Mouse (Mus musculus) brain, embryonic 14.5 days (tissue): ENCODE measurements around the gene Pacrg. TPM values are rescaled to one million over a fixed set of nuclear protein-coding genes. Genes with fewer than 3 reads are reported as not detected.

ENCODE experiments used
- DNase-seq: peaks from one replicate; pipeline ENCODE4 v3.0.0-alpha.2; 2011; ENCODE audit warnings: low read depth
- CTCF ChIP-seq: fragments of 200-500 bp; IDR thresholded peaks from 2 replicates; pipeline ENCODE4 v1.5.1; 2012; ENCODE audit warnings: inconsistent platforms, mild to moderate bottlenecking, moderate library complexity, borderline replicate concordance; ENCODE audit not compliant: insufficient read depth, insufficient read length; ENCODE audit errors: extremely low read depth
- POLR2A ChIP-seq: fragments of 200-500 bp; IDR thresholded peaks from 2 replicates; pipeline ENCODE4 v1.6.1; 2012; ENCODE audit warnings: mild to moderate bottlenecking, inconsistent platforms, borderline replicate concordance; ENCODE audit not compliant: poor library complexity, insufficient read depth, insufficient read length, severe bottlenecking; ENCODE audit errors: extremely low read depth
- polyA plus RNA-seq: library from polyadenylated mRNA; depleted of rRNA; stranded (reverse); fragments of >200 nt; gene quantifications from 2 replicates; pipeline ENCODE4 v1.2.3, GENCODE M21; 2012

Gene Pacrg
- polyA plus RNA-seq, 1 experiment: 9.8 TPM

- TF ChIP-seq POLR2A (no peak), CTCF (no peak)
- DNase-seq: no peak
Measured at GRCm38 (mm10) chr17:10639816-10640215, 200.3 kb downstream of the Pacrg start.

- DNase-seq: no peak
Measured at GRCm38 (mm10) chr17:10635955-10636470, 204.1 kb downstream of the Pacrg start.

GRCm38 (mm10) chr17:10635470-10635869 is 204.6 kb downstream of the Pacrg start:
- TF ChIP-seq POLR2A (no peak), CTCF (no peak)

More at GRCm38 (mm10) chr17:10635955-10636470, 204.1 kb downstream of the Pacrg start:
- TF ChIP-seq CTCF (no peak), POLR2A (no peak)

GRCm38 (mm10) chr17:10635046-10635445 is 205.1 kb downstream of the Pacrg start:
- no peak for DNase-seq
- TF ChIP-seq POLR2A (no peak), CTCF (no peak)

More at GRCm38 (mm10) chr17:10635470-10635869, 204.6 kb downstream of the Pacrg start:
- no peak for DNase-seq

- no peak for TF ChIP-seq CTCF
- TF ChIP-seq POLR2A: no peak
- no peak for DNase-seq
Measured at GRCm38 (mm10) chr17:10633769-10634168, 206.3 kb downstream of the Pacrg start.

- no peak for DNase-seq
Measured at GRCm38 (mm10) chr17:10628240-10628639, 211.9 kb downstream of the Pacrg start.

GRCm38 (mm10) chr17:10627476-10627875 is 212.6 kb downstream of the Pacrg start:
- TF ChIP-seq POLR2A: no peak
- no peak for TF ChIP-seq CTCF

More at GRCm38 (mm10) chr17:10628240-10628639, 211.9 kb downstream of the Pacrg start:
- TF ChIP-seq CTCF (no peak), POLR2A (no peak)

GRCm38 (mm10) chr17:10626299-10627095 is 213.6 kb downstream of the Pacrg start:
- peak; percentile 47 for DNase-seq

More at GRCm38 (mm10) chr17:10627476-10627875, 212.6 kb downstream of the Pacrg start:
- peak; percentile 52 for DNase-seq

GRCm38 (mm10) chr17:10624699-10625424 is 215.2 kb downstream of the Pacrg start:
- no peak for TF ChIP-seq CTCF
- TF ChIP-seq POLR2A: no peak
- no peak for DNase-seq

More at GRCm38 (mm10) chr17:10626299-10627095, 213.6 kb downstream of the Pacrg start:
- TF ChIP-seq CTCF (no peak), POLR2A (no peak)

GRCm38 (mm10) chr17:10620621-10621020 is 219.5 kb downstream of the Pacrg start:
- TF ChIP-seq CTCF: no peak
- no peak for TF ChIP-seq POLR2A

GRCm38 (mm10) chr17:10619881-10620280 is 220.2 kb downstream of the Pacrg start:
- DNase-seq: no peak
- TF ChIP-seq POLR2A (no peak), CTCF (no peak)

More at GRCm38 (mm10) chr17:10620621-10621020, 219.5 kb downstream of the Pacrg start:
- DNase-seq: peak; percentile 41
